Mouse (Mus musculus) left cerebral cortex, postnatal 36 days (tissue): ENCODE measurements around the gene Smok3a. TPM values are rescaled to one million over a fixed set of nuclear protein-coding genes. Genes with fewer than 3 reads are reported as not detected.

Experiments used
- DNase-seq, 2 experiments: peaks; one replicate each; pipeline ENCODE4 v3.0.0; 2021 to 2022; ENCODE audit warnings: low spot score in 2 of 2, mixed read lengths in 1 of 2
- intact Hi-C: fragments of 180-260 bp; cut with DNase I; formaldehyde crosslinking; loops from one replicate; pipeline ENCODE4 v1.15.1; 2025
- total RNA-seq, 2 experiments: library from RNA; stranded (reverse); gene quantifications; 2 replicates each; pipeline ENCODE4 v1.2.3; 2021

Smok3a gene
- total RNA-seq, 2 experiments from 2014 or later = not detected

DNA sequence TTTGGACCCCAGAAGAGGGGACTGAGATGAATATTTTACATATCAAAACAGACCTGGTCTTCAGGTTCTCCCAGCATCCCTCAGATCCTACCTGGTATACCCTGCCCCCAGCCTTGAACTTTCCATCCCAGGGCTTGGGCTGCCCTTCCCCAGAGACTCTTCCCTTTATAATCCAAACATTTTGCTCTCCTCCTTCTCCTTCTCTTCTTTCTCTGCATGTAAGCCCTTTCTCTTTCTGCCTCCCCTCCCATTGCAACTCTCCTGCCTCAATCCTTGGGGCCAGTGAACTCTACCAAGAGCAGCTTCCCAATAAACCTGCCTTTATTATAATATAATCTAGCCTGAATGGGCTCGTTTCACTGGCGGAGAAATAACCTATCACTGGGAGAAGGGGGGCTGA is 62.9 kb downstream of the Smok3a start:
- intact Hi-C loops = loop anchor here (1.0 to 2.0 kb wide), 2 partner anchors 33 to 71 kb away; partner anchors contain the start of genes Zfp113 and Zscan21

More for the DNA sequence above, 62.9 kb downstream of the Smok3a start:
- no peak for DNase-seq

Other genes with a start within 250 kb of the Smok3a start
- gene Ppp1r35, start 242.4 kb upstream of the Smok3a start, total RNA-seq = 10 to 100 TPM; 23.5 to 28.6 TPM
- gene Mepce, start 233.6 kb upstream of the Smok3a start, total RNA-seq = 10 to 100 TPM; 33.5 to 42.8 TPM
- 1 to 10 TPM; 4.6 to 7.2 TPM for gene Zcwpw1, start 233.5 kb upstream of the Smok3a start, total RNA-seq
- under 1 TPM in 1 of 2 experiments, not detected in 1; 0.20 TPM for gene Pilra, start 185.0 kb upstream of the Smok3a start, total RNA-seq
- gene Pilrb1, start 163.2 kb upstream of the Smok3a start, total RNA-seq = not detected
- gene Pilrb2, start 149.4 kb upstream of the Smok3a start, total RNA-seq = not detected
- under 1 TPM; 0.25 TPM for gene Cyp3a13, start 99.6 kb upstream of the Smok3a start, total RNA-seq
- 10 to 100 TPM; 21.0 to 23.4 TPM for gene Gjc3, start 58.2 kb upstream of the Smok3a start, total RNA-seq
- gene Azgp1, start 39.7 kb upstream of the Smok3a start, total RNA-seq = not detected
- not detected for gene Smok3b, start 168 bp downstream of the Smok3a start, total RNA-seq
- gene Smok3c, start 31.9 kb downstream of the Smok3a start, total RNA-seq = not detected
- 10 to 100 TPM; 39.9 to 40.2 TPM for gene Zkscan1, start 63.8 kb downstream of the Smok3a start, total RNA-seq
- 10 to 100 TPM; 16.1 to 16.4 TPM for gene Zscan21, start 95.6 kb downstream of the Smok3a start, total RNA-seq
- gene Zfp113, start 134.5 kb downstream of the Smok3a start, total RNA-seq = 10 to 100 TPM; 12.3 to 16.2 TPM
- gene Cops6, start 139.8 kb downstream of the Smok3a start, total RNA-seq = 100 to 1,000 TPM; 122 to 137 TPM
- 10 to 100 TPM; 20.1 to 26.6 TPM for gene Ap4m1, start 150.7 kb downstream of the Smok3a start, total RNA-seq
- gene Mcm7, start 151.2 kb downstream of the Smok3a start, total RNA-seq = 10 to 100 TPM; 14.3 to 15.3 TPM
- 10 to 100 TPM; 36.1 to 41.1 TPM for gene Taf6, start 166.2 kb downstream of the Smok3a start, total RNA-seq
- 10 to 100 TPM; 14.5 to 18.0 TPM for gene Cnpy4, start 166.2 kb downstream of the Smok3a start, total RNA-seq
- 10 to 100 TPM in 1 of 2 experiments, 1 to 10 TPM in 1; 8.7 to 11.6 TPM for gene Mblac1, start 173.1 kb downstream of the Smok3a start, total RNA-seq
- gene Nxpe5, start 204.6 kb downstream of the Smok3a start, total RNA-seq = not detected
- gene Lamtor4, start 234.2 kb downstream of the Smok3a start, total RNA-seq = 10 to 100 TPM; 53.4 to 54.3 TPM
- 10 to 100 TPM; 59.2 to 68.2 TPM for gene BC037034, start 242.8 kb downstream of the Smok3a start, total RNA-seq